Mouse (Mus musculus) liver, adult 2 months (tissue): ENCODE measurements around the gene Mtm1.
"Not testable (repeated sequence)": the region's sequence is repeated elsewhere in the genome, so short reads cannot be mapped to it uniquely, and the experiment has no call there.

Source experiments
- CTCF ChIP-seq: fragments of 200-500 bp; IDR thresholded peaks from 2 replicates; pipeline ENCODE4 v1.5.1; 2011; ENCODE audit warnings: low read depth, low read length, control low read depth
- POLR2A ChIP-seq: fragments of 200-500 bp; IDR thresholded peaks from 2 replicates; pipeline ENCODE4 v1.6.1; 2011; ENCODE audit warnings: low read length, control low read depth; ENCODE audit not compliant: insufficient read depth; ENCODE audit errors: extremely low read depth

DNA sequence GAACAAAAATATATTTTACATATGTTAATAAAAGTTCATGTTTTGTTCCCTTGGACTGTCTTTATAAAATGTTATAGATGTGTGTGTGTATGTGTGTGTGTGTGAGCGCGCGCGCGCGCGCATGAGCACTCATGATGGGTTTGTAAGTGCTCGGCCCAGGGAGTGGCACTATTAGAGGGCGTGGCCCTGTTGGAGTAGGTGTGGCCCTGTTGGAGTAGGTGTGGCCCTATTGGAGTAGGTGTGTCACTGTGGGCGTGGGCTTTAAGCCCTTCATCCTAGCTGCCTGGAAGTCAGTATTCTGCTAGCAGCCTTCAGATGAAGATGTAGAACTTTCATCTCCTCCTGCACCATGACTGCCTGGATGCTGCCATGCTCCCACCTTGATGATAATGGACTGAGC lies 151.2 kb downstream of the Mtm1 start:
- not testable (repeated sequence) for TF ChIP-seq CTCF, POLR2A
